Mouse (Mus musculus): ENCODE data around the gene Nyx. TPM values are rescaled to one million over a fixed set of nuclear protein-coding genes. Genes with fewer than 3 reads are reported as not detected.

The Nyx gene
- total RNA-seq, 1 experiment from 2014 or later = 0.33 TPM

DNA sequence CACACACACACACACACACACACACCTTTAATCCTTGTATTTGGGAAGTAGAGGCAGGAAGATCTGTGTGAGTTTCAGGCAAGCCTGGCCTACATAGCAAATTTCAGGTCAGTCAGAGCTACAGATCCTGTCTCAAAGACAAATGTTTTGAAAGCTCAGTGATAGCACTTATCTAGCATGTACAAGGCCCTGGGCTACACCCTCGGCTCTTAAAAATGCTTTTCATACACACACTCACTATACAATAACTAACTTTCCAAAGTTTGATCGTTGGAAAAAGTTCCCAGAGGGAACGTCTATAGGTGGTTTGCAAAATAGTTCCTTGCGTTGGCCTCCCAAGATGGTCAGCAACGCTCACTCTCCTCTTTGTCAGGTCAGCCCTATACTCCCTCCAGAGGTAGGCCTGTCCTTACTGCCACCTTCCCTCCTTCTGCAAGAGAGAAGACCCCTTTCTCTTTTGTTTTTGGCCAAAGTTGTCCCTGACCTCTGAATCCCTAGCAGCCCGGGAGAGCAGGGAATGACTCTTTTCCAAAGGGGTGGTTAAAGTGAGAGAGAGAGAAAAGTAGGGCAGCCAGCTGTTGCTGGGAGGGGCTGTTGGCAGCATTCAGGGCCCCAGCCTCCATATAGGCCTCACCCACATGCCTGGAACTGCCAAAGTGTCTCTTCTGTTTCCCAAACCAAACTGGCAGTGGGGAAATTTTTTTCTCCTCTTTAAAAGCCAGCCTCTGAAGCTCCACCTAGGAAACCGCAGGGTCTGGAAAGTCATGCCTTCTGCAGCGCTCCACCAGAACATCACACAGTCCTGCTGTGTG lies 29.2 kb downstream of the Nyx start:
- DNase-seq = no peak

DNA sequence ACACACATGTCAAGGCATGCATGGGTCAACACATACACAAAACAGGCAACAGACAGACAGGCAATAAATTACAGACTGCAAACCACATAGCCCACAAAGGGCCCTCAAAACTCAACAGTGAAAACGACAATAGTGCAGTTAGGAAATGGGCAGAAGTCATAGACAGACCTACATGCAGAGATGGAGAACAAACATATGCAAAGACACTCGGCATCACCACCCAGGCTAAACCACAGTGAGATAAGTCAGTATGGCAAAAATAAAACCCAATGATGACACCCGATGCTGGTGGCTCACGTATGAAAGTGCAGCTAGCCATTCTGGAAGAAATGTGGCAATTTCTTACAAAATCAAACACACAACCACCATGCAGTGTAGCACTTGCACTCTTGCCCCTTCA lies 34.4 kb downstream of the Nyx start:
- DNase-seq = no peak

DNA sequence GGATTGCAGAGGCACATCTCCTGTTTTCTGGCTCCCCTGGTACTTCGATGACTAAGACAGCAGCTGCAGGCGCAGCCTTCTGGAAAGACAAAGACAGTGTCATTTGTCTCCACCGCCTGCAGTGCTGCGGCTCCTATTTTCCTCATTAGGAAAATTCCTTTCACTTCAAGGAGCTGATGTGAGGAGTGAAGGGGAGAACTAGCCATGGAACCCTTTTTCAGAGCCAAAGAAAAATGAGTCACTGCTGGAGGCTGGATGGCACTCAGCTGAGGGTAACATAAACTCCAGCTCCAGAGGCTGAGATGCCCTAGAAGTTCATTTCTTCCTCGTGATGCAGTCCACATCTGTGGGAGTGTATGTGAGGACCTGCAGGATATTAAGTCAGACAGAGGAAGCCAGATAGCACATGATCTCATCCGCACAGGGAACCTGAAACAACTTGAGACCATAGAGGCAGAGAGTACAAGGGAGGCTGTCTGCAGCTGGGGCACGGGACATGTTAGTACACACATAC lies 37.0 kb downstream of the Nyx start:
- DNase-seq = no peak

DNA sequence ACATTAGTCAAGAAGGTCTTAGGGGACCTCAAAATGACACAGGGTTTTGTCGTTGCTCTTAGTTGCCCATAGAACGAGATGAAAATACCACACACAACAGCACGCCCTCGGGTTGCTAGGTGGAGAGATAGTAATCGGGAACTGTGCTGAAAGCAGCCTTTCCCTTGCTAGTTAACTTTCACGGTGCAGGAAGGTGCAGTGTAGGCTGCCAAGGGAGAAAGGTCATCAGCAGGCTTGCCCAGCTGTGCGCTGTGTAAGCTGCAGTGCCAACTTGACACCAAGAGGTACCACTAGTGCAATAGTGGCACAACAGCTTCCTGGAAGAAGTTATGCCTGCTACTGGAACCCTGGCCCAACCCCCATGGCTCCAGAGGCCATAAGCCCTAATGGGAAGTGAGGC lies 38.5 kb downstream of the Nyx start:
- DNase-seq = no peak

DNA sequence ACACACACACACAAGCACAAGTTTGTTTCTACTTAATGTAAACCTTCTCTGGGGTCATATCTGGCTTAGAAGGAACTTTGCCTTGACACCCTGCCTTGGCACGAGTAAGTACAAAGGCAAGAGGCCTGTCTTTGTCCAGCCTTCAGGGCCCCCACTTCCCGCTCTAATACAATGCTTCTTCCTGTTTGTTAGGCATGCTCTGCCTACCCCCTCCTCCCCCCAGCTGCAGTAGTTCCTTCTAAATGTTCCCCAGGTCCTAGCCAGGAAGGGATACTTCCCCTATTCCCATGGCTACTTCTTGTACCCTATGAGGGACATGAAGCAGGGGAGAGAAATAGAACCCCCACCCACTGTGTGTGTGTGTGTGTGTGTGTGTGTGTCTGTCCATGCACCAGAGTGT lies 40.5 kb downstream of the Nyx start:
- no peak for DNase-seq

DNA sequence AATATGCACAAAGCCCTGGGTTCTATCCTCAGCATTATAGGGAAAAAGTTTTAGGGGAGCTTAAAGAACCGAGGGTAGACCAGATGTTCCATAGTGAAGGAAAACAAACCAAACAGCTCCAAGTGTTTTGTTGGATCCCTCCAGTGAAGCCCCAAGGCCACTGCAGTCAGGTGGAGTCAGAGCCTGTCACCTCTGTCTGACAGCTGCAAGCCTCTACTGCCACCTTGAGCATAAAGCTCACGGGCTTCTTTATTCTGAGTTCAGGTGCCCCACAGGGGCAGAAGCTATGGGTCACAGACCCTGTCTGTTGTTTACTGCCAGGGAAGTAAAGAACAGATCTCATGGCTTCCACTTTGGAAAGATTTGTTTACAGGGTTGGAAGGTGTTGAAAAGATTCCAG lies 47.2 kb downstream of the Nyx start:
- DNase-seq = no peak

DNA sequence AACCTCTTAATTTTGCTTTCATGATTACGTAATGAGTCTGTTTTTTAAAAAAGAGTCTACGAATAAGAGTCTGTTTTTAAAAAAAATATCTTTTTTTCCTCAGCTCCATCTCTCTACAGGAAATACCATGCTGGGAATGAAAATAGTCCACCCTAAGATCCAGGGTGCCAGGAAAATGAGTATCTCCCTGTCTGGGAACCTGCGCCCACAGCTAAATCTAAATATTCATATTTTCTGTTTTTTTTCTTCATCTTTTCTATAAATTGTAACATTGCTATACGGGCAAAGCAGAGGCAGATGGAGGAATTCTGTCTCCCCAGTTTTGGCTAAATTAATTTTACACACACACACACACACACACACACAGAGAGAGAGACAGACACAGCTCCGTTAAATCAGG lies 48.0 kb downstream of the Nyx start:
- DNase-seq = no peak

DNA sequence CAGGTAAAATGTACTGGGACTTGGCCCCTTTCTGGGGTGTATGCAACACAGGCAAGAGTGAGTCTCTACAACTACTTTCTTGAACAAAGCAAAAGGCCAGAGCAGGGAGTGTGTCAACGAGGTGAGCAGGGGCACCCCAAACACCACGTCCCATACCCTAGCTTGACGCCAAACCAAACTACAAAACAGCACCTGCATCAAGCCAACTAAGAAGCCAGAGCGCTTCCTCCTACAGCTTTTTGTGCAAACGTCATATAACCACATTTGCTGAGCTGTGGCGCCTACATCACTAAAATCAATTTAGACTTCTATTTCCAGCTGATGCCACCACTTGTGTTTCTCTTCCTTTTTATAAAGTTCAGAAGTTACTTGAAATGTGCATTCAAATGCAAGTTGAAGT lies 50.5 kb downstream of the Nyx start:
- no peak for DNase-seq

DNA sequence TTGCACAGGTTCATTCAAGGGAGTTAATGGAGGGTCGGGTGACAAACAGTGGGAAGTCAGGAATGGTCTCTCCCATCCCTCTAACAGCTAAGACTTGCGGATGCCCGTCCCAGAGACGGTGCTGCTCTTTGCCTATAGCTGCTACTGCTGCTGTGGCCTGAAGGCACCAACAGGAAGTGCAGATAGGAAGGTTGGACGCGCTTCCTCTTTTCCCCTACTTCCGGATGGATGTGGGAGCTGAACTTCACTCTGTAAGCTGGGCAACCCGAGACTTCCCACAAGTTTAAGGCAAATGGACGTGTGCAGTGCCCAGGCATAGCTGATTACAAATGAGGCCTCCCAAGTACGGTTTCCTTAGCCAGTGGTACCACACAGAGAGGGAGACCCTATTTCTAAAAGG lies 52.1 kb downstream of the Nyx start:
- no peak for DNase-seq

DNA sequence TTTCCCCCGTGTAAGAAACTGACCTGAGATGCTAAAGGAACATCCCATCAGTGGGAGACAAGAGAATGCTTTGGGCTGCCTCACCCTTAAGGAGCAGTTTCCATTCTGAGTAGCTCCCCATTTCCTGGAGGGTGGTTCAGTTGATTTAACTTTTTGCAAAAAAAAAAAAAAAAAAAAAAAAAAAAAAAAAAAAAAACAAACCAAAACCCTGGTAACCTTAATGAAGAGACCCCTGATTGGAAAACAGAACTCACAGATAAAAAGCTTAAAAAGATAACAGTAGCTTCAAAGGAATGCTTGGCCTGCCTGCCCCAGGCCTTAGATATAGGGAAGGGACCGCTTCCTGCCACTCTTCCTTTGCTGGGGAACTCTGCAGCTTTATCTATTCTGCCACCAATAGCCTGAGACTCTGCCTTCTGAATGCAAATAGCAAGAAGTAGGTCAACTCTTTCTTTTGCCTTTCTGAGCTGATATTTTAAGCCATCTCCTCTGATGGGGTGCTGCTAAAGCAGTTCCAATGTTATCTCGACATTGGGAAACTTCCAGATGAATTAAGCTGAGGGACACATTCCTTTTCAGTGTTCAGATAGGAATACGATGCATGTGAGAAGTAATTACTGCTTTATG lies 53.0 kb downstream of the Nyx start:
- DNase-seq = no peak

DNA sequence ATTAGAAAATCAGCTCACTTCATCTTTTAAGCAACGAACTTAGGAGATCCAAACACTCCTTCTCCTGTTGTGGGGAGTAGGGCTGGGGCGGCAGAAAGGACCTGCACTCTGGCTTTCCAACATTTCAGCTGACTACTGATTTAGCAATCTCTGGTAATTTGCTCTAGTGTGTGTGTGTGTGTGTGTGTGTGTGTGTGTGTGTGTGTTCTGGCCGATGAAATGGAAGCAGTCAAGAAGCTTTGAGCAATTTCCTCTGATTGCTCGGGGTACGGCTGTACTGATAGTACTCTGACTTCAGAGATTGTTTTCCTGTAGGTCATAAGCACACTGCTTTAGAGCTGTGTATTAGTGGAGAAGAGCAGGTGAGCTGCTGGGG lies 53.5 kb downstream of the Nyx start:
- DNase-seq = no peak

DNA sequence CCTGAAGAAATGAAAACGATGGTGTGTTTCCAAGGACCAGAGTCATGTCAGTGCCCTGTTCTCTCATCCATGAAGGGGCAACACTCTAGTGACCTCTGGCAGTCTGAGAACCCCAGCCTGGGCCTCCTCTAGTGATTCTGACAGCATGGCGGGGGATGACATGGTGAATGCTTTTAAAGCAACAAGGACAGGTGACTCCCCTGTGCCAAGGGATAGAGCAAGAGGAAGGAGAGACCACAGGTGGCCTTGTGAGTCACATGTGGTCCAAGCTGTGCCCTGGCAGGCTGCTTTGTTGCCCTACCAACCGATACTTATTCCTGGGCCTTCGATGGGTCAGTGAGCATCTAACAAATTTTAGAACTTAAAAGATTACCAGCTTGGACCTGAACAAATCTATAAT lies 54.7 kb downstream of the Nyx start:
- no peak for DNase-seq

DNA sequence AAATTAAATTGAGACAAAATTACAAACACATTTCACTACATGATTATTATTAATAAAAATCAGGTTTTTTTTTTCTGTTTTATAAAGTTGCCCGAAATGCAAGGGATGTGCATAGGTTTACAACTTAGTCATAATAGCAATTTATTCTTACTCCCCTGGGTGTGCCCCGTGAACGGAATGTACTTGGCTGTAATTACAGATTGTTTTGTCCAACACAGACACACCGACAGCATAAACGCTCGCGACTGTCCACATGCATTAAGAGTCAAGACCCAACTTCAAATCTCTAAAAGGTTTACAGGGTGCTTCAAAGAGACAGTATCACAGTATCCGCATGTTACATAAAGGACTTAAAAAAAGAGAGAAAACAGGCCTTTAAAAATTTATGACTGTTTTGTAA lies 55.4 kb downstream of the Nyx start:
- no peak for DNase-seq

Other genes starting within 250 kb of the Nyx start
- gene Ddx3x, start 185.1 kb upstream of the Nyx start, total RNA-seq (2021) = 381 and 382 TPM in 2 replicates
- 0.67 and 1.1 TPM in 2 replicates for gene Gpr34, start 166.0 kb downstream of the Nyx start, total RNA-seq (2021)
- gene Gpr82, start 195.3 kb downstream of the Nyx start, total RNA-seq (2021) = not detected in 2 replicates